Mouse (Mus musculus) layer of hippocampus, postnatal 10 days (tissue): ENCODE results near the gene Mier1. TPM values are rescaled to one million over a fixed set of nuclear protein-coding genes. Genes with fewer than 3 reads are reported as not detected.

Source experiments
- total RNA-seq, 2 experiments: library from RNA; stranded (reverse); gene quantifications; 2 replicates each; pipeline ENCODE4 v1.2.3; 2021

The Mier1 gene
- total RNA-seq, 2 experiments from 2014 or later, result 45.8 to 53.8 TPM

Other genes starting within 250 kb of the Mier1 start
- 1 to 10 TPM; 1.1 to 1.3 TPM for gene Tctex1d1, start 135.8 kb upstream of the Mier1 start, total RNA-seq
- not detected for gene Insl5, start 87.5 kb upstream of the Mier1 start, total RNA-seq
- gene Wdr78, start 165 bp downstream of the Mier1 start, total RNA-seq, result 10 to 100 TPM in 1 of 2 experiments, 1 to 10 TPM in 1; 9.3 to 10.9 TPM
- 10 to 100 TPM; 14.7 to 17.2 TPM for gene Slc35d1, start 100.8 kb downstream of the Mier1 start, total RNA-seq
- gene 4921539E11Rik, start 176.5 kb downstream of the Mier1 start, total RNA-seq, result not detected
- gene Oma1, start 199.4 kb downstream of the Mier1 start, total RNA-seq, result 1 to 10 TPM; 6.9 to 9.2 TPM